Mouse (Mus musculus) left cerebral cortex, postnatal 14 days (tissue): ENCODE data around the gene Atp2b2. TPM values are rescaled to one million over a fixed set of nuclear protein-coding genes. Genes with fewer than 3 reads are reported as not detected.
A peak's percentile ranks its signal among the peaks of the same experiment; 100 is the strongest.

Experiments
- DNase-seq, 2 experiments: peaks; one replicate each; pipeline ENCODE4 v3.0.0; 2021 to 2022; ENCODE audit warnings: low spot score in 2 of 2, mixed read lengths in 1 of 2
- intact Hi-C: fragments of 180-260 bp; cut with DNase I; formaldehyde crosslinking; loops from one replicate; pipeline ENCODE4 v1.15.1; 2025
- total RNA-seq, 2 experiments: library from RNA; stranded (reverse); gene quantifications; 2 replicates each; pipeline ENCODE4 v1.2.3; 2021

Atp2b2 gene
- total RNA-seq, 2 experiments from 2014 or later = 603 to 682 TPM

DNA sequence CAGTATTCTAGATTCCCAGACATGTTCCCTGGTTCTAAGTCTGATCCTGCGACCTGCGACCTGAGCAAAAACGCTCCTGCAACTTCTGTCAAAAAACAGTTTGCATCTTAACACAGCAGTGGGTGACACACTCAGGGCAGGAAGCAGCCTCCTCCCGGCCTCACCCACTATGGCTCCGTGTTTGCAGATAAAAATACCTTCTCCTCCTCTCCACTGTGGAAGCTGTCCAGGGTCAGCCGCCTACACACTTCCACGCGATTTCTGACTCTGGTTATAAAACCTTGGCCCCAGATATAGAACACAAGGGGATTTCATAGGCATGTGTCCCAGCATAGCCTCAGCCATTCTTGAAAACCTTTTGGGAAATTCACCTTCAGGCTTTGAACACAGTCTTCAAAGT is 9.6 kb downstream of the Atp2b2 start:
- intact Hi-C loops = loop anchor here (5.0 kb wide), 1 partner anchor 46 kb away; no protein-coding TSS in a partner anchor
- DNase-seq = peak; percentile 61 to 64

DNA sequence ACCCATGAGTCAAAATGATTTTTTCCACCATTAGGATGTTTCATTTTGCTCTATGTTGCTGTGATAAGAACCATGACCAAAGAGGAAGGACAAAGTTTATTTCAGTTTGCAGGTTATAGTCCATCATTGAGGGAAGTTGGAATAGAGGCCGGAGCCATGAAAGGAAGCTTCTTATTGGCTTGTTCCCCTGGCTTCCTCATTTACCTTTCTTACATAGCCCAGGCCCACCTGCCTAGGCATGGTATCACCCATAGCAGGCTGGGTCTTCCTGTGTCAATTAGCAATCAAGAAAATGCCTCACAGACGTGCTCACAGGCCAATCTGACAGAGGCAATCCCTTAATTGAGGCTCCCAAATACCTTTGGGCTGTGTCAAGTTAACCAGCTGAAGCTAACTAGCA is 18.6 kb downstream of the Atp2b2 start:
- DNase-seq = no peak
- intact Hi-C loops = no loop called here

DNA sequence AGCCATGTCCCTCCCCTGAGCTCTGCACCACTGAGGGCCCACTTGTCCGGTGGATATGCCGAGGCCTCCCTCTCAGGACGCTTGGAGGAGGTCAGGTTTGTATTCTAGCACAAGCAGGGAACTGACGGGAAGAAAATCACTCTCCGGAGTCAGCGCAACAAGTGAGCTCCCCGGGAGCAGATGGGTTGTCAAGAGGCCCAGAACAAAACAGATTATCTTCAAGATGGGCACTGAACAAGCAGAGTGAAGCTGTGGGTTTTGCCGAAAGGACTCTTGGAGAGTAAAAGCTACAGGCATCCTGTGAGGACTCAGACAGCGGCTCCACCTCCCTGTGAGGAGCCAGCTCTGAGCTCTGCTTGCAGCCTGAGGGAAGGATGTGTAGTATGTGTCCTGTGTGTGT is 20.3 kb downstream of the Atp2b2 start:
- no peak for DNase-seq
- intact Hi-C loops = no loop called here

DNA sequence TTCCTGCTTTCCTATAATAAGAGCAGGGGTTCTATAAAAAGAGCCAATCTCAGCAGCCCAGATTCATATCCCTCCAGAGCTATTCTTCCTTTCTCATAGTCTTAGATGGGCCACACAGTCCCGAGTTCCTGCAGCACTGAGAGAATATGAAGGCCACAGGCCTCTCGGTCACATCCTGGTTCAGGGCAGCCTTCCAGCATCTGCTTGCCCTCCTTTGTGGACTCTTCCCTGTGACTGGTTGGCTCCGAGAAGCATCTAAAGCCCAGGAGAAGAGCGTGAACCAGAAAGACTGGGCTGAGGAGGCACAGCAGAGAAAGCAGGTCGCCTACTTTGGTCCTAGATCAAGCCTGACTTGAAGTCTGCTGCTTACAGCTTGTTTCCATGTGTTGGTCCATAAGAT is 28.6 kb downstream of the Atp2b2 start:
- intact Hi-C loops = no loop called here

DNA sequence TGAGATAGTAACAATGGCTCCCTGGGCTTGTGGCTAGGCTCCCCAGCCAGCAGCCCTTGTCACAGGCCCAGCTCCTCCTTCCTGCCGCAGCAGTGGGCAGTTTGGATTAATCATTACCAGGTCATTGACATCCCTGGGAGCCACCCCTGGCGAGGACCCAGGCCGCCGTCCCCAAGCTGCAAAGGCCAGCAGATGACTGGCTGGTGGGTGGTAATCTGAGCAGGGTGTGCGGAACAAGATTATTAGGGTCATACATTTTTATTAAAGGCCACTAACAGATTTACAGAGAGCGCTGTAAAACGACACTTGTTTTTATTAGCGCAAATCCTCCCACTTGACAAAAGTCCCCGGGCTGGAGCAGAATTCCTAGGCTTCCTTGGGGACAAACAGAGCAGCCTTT is 29.6 kb downstream of the Atp2b2 start:
- intact Hi-C loops = no loop called here
- no peak for DNase-seq

More for the DNA sequence above, 28.6 kb downstream of the Atp2b2 start:
- no peak for DNase-seq

DNA sequence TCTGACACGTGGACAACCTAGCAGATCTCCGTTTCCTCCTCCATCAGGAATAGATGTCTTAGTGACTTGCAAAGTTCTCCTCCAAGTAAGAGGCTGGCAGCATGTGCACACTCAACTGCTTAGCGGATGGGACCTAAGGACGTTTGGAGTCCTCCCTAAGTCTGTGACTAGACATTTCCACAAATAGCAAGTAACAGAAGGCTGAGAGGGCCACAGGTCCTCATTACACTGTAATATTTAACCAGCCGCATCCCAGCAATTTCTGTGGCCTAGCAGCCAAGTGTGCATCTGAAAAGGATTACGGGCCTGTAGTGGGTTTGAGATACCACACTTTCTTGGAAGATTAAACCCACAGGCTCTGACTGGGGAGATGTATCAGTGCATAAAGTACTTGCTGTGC is 30.4 kb downstream of the Atp2b2 start:
- intact Hi-C loops = no loop called here
- no peak for DNase-seq

DNA sequence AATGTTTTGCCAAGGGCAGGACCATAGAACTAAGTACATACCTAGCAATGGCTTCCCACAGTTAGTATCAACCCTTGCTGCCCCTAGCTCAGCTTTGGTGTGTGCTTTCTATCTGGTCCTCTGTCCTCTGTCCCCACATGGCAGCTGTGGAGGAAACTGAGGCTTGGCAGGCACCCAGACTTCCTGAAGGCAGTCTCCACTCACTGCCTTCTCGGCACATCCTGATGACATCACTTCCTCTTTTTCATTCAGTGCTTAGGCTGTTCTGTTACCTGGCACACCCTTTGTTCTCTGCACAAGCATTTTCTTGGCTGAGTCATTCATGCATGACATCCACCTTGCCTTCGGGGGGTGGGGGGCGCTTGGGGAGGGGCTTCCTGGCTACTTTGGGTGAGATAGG is 38.6 kb downstream of the Atp2b2 start:
- no peak for DNase-seq
- intact Hi-C loops = no loop called here

DNA sequence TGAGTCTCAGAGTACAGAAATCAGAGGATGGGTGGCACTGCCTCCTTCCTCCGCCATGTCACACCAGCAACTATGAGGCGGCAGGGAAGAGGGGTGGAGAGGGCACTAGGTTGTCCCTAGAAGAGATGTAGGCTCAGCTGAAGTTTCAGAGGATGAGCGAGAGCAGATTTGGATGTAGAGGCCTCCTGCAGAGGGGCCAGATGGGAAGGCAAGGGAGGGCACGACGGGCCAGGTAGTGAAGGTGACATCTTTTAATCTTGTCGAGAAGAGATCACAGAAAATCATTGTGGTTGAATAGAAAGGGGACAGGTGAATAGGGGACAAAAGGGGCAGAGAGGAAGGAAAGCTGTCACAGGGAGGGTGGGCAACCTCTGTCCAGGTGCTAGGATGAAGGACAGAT is 41.5 kb downstream of the Atp2b2 start:
- no peak for DNase-seq
- intact Hi-C loops = no loop called here

DNA sequence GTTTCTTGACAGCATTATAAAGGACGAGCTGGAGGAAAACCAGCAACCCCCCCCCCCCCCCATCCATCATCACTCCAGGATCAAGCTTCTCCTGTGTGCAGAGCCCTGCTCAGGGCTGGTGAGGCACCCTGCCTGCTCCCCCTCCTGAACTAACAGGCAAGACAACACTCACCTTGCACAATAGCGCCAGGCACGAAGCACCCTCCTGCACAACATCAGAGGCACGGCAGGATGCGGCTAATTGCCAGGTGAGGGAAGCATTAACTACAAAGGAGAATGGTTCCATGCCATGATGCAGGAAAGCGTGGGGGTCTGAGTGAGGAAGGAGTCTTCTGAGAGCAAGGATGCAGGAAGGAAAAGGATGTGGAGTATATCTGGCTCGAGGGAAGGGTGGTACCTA is 42.1 kb downstream of the Atp2b2 start:
- intact Hi-C loops = no loop called here
- DNase-seq = no peak

DNA sequence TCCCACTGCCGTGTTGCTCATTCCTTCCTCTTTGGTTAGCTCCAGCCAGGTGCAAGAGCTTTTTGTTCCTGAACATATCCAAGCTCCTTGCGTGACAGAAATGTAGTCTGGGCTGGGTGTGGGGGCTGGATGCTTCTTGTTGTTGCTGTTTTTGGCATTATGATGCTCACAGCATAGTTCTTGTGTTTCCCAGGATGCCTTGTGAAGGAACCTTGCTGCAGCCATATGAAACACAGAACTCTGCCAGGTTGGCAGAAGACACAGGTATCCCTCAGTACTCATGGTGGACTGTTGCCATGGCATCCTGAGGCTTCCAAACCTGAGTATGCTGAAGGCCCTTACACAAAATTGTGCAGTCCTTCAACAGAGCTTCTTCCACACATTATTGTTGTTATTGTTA is 44.0 kb downstream of the Atp2b2 start:
- peak; percentile 37 to 55 for DNase-seq
- intact Hi-C loops = no loop called here

DNA sequence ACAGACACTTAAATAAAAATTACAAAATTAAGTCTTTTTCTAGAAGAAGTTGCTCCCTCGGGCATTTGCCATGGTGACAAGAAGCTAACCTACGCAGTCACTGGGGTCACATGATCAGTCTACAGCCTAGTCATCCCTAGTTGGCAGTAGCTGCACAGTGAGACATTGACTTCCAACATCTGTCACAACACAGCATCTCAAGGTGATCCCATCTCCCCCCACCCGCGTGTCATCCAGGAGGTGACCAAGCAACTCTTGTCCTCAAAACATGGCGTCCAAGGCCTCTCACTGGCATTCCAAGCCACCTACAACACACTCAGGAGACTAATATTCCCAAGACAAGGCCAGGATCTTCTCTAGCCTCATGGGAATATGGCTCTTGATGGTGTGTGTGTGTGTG is 48.2 kb downstream of the Atp2b2 start:
- DNase-seq = no peak
- intact Hi-C loops = no loop called here

DNA sequence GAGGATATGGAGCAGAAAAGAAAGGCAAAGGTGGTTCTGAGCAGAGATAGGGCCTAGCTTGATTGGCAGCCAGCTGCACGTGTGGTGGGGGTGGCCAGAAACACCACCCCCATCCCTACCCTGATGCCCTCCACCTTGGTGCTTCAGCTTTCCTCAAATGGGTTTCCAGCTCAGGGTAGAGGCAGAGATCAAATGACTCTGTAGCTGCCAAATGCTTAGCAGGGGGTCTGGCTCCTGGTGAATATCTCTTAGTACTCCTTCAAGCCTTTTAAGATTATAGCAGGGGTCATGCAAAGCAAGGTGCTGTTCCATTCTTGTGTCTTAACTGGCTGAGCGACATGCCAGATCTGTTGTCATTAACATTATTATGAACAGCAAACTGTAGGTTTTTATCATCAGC is 50.3 kb downstream of the Atp2b2 start:
- intact Hi-C loops = no loop called here
- no peak for DNase-seq

DNA sequence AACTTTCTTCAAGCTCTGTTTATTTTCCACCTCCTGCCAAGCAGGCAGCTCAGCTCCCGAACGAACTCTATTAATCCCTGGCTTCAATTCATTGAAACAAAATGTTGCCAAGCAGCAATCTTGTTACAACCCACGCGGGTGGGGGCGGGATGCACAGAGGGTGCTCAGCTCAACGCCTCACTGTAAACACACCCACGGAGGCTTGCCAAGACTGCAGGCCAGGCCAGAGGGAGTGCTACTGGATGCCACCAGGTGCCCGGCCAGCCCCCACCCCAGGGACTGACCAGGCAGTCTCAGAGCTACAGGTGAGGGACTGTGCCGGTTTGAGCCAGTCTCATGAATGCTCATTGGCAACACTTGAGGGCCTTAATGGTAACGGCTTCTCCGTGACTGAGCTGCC is 50.9 kb downstream of the Atp2b2 start:
- peak; percentile 80 to 86 for DNase-seq
- intact Hi-C loops = no loop called here

DNA sequence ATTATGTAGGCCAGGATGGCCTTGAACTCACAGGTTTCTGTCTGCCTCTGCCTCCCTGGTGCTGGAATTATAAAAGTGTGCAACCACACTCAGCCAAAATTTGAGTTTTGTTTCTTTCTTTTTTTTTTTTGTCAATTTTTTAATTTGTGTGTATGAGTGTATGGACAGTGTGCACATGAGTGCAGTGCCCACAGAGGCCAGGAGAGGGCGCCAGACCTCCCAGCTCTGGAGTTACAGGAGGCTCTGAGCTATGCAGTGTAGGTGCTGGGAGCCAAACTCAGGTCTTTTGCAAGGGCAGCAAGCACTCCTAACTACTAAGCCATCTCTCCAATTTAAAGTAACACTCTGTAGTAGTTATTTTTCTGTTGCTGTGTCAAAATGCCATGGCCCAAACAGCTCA is 52.4 kb downstream of the Atp2b2 start:
- no peak for DNase-seq
- intact Hi-C loops = no loop called here

DNA sequence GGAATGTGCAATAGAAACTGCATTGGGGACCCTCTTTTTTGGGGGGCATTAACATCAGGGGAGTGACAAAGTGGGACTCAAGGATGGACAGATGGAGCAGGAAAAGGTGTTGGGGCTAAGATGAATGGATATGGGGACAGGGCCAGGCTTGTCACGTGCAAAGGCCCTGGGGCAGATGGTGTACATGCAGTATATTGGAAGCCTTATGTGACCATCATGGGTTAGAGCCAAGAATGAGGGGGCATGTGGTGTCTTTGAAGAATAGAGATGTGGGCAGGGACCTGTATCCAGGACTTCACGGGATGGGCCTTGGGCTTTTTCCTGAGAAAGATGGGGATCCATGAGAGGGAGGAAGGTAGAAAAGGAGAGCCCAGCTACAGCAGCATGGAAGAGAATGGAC is 53.9 kb downstream of the Atp2b2 start:
- DNase-seq = no peak
- intact Hi-C loops = loop anchor here (5.0 kb wide), 1 partner anchor 44 kb away; no protein-coding TSS in a partner anchor

DNA sequence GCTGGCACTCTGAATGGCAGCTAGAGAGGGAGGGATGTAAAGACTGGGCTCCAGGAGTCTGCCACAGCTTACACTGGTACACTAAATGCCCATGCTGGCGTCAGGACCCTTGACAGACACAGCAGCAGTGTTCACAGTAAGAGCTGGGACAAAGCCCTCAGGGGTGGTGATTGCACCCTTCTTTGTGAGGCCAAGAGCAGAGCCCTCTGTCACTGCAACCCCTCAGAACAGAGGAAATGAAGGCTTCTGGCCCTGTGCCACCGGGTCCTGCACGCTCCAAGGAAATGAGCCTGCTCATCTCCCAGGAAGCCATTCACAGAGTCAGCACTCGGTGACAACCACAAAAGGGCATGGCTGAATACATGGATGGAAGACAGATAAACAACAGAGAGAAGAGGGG is 55.7 kb downstream of the Atp2b2 start:
- no peak for DNase-seq
- intact Hi-C loops = loop anchor here (5.0 kb wide), 1 partner anchor 46 kb away; no protein-coding TSS in a partner anchor

DNA sequence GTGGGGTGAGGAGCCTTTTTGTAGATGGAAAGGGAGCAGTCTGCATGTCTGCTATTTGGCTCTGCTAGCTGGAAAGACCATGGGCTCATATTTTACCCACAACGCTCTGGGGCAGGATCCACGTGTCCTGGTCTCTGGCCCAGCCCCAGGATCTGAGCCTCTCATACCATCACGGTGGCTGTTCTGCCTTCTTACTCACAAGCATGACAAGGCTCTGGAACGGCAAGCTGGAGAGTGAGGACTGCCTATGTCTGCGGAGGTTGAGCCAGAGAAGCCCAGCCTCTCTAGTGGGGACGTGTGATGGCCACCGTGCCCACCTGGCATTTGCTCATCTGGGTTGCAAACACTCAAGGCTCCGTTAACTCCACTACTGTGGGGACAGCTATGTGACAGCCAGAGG is 63.7 kb downstream of the Atp2b2 start:
- no peak for DNase-seq
- intact Hi-C loops = no loop called here

DNA sequence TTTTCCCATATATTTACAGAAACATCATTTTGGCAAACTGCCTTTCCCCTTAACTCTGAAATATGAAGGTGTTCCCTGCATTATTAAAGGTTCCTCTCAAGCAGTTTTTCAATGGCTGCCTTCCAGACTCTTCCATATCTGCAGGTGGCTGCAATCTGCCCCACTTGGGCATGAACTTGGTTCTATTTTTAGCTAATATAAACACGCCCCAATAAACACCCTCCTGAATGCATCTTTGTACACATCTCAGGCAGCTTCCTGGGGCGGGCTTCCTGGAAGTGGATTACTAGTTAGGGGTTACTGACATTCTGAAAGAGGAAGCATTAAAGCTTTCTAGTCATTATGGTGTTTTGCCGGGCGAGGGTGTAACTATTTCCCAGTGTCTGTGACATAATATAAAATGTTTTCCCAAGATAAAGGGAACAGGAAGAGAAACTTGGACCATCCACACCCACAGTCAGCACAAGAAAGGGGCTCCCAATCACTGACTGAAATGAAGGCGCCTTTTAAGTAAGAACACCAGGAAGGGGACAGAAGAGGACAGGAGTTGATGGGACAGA is 64.2 kb downstream of the Atp2b2 start:
- intact Hi-C loops = no loop called here
- DNase-seq = no peak

DNA sequence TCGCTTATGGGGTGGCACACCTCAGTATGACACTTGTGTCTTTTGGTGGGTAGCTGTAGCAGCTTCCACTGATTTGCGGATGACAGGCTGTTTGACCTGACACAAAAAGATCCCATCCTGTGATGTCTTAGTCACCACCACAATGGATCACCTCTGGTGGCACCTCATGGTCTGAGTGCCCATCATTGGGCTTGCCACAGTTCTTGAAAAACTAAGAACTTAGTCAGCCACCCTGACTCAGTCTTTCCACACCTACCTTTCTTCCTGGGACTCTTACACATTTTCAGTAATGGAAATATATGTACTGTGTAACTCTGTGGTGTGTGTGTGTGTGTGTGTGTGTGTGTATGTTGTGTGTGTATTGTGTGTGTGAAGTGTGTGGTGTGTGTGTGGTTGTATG is 71.5 kb downstream of the Atp2b2 start:
- no peak for DNase-seq
- intact Hi-C loops = no loop called here

DNA sequence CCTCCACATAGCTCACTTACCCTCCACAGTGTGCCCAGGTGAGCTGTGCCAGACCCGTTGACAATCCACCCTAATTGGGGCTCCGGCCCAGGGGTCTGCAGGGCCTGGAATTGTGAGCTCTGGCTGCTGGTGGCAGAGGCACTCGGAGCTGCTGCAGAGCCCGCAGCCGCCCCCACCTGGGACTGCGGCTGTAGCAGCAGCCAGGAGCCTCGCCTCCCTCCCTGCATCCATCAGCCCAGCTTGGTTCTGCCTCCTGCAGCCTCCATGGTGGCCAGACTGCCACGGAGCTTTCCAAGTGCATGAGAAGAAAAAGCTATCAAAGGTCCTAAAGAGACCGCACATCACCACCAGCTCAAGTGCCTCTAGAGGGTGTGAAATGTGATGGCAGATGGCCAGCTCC is 71.9 kb downstream of the Atp2b2 start:
- intact Hi-C loops = no loop called here

DNA sequence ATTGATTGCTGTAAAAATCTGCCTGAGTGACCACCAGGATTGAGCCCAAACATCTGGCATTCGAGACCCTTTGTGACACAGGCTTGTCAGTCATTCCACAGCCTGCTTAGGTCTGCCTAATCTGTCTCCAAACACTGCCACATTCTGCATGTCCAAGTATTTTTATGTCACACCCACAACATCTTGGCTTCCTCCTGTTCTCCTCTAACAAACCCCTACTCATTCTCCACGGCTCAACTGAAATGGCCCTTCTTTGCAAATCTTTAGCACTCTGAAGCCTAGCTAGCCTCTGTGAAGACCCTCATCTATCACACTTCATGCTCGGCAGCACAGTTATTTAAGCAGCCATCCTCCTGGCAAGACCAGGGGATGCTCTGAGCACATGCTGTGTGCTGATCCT is 72.7 kb downstream of the Atp2b2 start:
- DNase-seq = no peak
- intact Hi-C loops = no loop called here

More for the DNA sequence above, 71.9 kb downstream of the Atp2b2 start:
- no peak for DNase-seq

DNA sequence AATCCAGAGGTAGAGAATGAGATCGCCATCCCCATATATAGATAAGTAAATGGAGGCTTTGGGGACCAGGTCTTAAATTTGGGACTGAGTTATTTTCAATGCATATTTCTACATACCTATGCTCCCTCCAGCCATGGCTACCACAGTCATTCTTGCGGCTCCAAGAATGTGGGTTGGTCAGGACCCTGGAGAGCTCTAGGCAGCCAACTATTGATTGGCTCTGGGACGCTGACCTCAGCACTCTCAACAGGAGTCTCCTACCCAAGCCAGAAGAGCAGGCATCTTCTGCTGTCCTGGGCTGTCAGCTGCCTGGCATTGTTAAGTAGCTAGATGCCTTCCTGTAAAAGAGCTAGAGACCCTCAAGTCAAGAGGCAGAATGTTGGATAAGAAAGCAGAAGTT is 79.6 kb downstream of the Atp2b2 start:
- no peak for DNase-seq
- intact Hi-C loops = no loop called here
